Mouse (Mus musculus) thymus, adult 2 months (tissue): ENCODE measurements around the gene Lekr1.

Experiments used
- CTCF ChIP-seq: fragments of 200-500 bp; IDR thresholded peaks from 2 replicates; pipeline ENCODE4 v1.5.1; 2012; ENCODE audit warnings: mild to moderate bottlenecking, control low read depth, low read length, moderate library complexity, borderline replicate concordance; ENCODE audit not compliant: control insufficient read depth, poor library complexity, insufficient read depth; ENCODE audit errors: extremely low read depth
- POLR2A ChIP-seq: fragments of 200-500 bp; IDR thresholded peaks from 2 replicates; pipeline ENCODE4 v1.6.1; 2012; ENCODE audit warnings: mild to moderate bottlenecking, low read length, control low read depth, moderate library complexity; ENCODE audit not compliant: control insufficient read depth, poor library complexity, insufficient read depth; ENCODE audit errors: extremely low read depth

DNA sequence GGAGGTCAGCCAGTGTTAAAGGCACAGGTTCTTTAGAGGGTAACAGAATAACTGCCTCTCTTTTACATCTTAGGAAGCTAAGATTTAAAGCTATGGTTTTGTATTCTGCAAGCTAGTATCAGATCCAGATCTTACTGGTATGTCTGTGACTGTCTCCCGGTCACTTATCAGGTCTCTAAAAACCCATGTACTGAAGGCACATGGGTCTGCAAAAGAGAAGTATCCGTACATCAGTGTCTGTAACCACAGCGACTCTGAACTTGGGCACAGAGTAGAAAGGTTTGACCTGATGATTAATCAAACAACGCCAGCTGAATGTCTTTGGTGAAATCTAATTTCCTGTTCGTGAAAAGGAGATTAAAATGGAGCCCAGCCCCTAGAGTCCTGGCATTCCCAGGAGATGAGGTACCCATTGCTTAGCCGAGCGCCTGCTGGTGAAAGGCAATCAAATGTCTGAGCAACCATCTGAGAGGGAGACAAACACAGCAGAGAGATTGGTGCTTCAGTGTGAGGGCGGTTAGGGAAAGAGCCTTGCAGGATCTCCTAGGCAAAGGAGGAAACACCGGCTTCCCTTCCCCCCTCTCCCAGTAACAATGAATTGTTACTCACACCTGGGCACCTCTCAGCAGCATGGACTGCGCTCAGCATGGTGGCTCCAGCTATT is 205.7 kb downstream of the Lekr1 start:
- TF ChIP-seq CTCF (no peak), POLR2A (no peak)
